Mouse (Mus musculus) heart, adult 11 months (tissue): ENCODE data around the gene Gpr142.

Source experiments
- DNase-seq: peaks from one replicate; pipeline ENCODE4 v3.0.0; 2022

Gpr142 gene

GRCm38 (mm10) chr11:114798624-114799023 is at the start of gene Gpr142:
Gene Gpr142, plus strand, starts transcription at chr11:114798924.
- DNase-seq = no peak

GRCm38 (mm10) chr11:114764820-114765818 is 33.6 kb upstream of the Gpr142 start, which contains the start of gene Kif19a:
Gene Kif19a, plus strand, starts transcription at chr11:114765388.
- DNase-seq = peak; percentile 96

DNA sequence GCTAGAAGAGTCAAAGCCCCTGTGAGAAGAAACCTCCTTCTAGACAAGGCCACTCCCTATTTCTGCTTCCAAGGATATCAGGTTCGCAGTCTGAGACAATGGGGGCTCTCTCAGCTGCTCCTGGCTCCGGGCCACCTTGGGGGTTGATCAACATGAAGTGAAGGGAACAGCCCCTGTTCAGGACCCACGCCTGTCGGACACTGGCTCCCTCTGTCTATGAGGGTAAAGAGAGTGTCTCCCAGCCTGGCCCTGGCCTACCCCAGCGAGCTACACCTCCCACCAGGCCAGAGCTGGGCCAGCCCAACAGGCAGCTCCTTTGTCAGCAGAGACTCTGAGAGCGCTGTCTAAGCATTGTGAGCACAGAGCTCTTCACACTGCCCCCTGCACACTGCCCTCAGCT is 28.8 kb upstream of the Gpr142 start:
- no peak for DNase-seq

DNA sequence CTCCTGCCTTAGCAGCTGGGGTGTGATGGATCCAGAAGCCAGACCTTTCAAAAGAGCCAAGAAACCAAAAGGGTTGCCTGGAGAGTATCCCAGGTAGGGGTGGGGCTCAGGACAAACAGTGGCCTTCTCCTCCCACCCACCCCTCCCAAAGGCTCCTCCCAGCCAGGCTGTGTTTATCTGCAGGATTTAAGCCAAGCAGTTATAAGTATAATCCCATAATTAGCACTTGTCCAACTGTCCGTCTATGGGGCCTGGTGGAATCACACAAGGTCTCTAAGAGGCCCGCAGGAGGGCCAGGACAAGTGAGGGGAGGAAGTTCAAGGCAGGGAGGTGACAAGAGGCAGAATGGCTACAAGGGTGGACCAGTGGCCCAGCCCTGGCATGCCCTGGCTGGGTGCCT is 26.8 kb upstream of the Gpr142 start:
- DNase-seq = no peak

DNA sequence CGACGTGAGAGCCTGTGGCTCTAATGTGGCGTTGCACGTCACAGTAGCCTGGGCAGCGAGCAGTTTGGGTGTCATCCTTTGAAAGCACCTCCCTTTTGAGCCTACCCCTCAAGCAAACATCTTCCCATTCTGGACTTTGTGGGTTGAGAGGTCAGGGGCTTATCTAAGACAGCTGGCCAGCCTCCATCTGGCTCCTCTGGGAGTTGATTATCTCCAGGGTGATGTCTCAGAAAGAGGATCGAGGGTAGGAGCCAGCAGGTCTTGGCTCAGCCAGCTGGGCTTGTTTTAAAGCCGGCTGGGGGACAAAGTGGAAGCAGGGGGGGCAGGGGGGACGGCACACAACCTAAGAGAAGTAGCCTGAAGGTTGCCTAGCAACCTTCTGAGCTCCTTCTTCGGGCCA is 18.6 kb upstream of the Gpr142 start:
- DNase-seq = peak; percentile 97

DNA sequence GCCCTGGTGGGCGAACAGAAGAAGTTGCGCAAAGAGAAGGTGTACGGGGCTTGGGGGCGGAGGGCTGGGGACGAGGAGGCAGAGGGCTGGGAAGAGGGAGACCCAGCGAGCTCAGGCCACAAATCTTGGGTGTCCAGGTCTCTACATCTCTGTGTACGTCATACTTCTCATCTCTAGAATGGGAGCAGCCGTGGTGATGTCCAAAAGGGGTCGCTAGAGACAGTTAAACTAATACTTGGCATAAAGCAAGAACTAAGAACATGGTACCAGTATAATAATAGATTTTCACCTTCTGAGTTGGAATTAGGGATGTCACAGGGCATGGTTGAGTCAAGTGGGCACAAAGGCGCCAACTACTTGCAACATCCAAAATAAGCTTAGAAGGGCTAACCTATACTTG is 12.8 kb upstream of the Gpr142 start:
- no peak for DNase-seq

- DNase-seq = no peak
Observed at GRCm38 (mm10) chr11:114786326-114786725, 12.4 kb upstream of the Gpr142 start.

GRCm38 (mm10) chr11:114787611-114788010 is 11.1 kb upstream of the Gpr142 start:
- DNase-seq = no peak

- DNase-seq = peak; percentile 97
Observed at GRCm38 (mm10) chr11:114789061-114789714, 9.5 kb upstream of the Gpr142 start.

DNA sequence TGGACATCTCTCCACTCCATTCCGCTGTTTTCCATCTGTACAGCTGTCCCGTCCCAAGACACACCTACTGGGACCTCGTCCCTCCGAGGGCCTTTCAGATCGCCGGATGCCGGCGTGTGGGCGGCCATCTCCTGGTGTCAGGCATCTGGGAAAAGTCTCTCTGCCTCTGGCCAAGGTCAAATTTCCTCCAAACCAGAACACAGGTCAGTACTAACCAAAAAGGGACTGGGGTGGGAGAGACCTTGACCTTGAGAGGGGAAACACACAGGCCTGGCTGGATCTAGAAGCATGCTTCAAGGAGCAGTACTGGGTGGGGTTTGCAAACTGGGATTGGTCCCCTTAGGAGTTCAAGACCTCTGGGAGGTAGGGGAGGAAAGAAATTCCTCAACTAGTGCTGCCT is 9.0 kb upstream of the Gpr142 start:
- no peak for DNase-seq

- no peak for DNase-seq
Observed at GRCm38 (mm10) chr11:114790171-114790570, 8.6 kb upstream of the Gpr142 start.

DNA sequence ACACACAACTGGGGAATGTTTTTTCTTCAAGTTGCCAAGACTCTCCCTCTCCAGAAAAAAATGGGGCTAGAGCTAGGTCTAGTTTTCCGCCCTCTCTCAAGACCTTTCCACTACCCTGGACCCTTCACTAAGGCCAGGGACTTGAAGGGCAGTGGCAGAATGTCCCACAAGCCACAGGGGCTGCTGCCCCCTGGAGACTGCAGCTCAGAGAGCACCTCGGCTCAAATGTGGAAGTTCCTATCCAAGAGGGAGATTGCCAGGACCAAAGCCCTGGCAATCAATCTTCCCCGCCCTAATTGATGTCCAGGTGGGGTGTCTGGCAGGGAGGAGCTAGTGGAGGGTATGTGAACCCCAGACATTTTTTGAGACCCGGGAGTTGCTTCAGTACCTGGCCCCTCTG is 7.9 kb upstream of the Gpr142 start:
- DNase-seq = no peak

DNA sequence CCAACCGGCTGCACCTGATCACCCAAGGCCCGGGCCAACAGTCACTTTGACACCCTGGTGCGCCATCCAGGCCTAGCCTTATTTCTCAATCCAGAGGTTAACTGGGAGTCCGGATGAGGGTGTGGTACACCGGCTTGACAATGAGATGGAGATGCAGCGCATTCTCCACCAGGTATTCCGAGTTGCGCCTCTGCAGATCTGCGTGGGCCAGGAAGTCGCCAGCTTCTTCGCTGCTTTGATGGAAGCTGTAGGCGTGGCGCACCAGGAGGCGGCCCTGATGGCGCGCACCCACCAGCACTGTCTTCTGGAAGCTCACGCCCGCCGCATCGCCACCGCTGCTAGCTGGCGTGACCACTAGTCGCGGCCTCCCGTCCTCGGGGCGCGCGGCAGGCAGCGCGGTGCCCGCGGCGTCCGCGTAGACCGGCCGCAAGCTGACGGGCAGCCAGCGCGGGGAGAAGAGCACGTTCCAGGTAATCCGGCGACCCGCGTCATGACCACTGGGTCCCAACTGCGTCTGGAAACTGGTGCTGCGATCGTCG is 7.3 kb upstream of the Gpr142 start:
- DNase-seq = no peak

GRCm38 (mm10) chr11:114791891-114792411 is 6.8 kb upstream of the Gpr142 start:
- DNase-seq = no peak

- DNase-seq = no peak
Observed at GRCm38 (mm10) chr11:114792931-114793494, 5.7 kb upstream of the Gpr142 start.

DNA sequence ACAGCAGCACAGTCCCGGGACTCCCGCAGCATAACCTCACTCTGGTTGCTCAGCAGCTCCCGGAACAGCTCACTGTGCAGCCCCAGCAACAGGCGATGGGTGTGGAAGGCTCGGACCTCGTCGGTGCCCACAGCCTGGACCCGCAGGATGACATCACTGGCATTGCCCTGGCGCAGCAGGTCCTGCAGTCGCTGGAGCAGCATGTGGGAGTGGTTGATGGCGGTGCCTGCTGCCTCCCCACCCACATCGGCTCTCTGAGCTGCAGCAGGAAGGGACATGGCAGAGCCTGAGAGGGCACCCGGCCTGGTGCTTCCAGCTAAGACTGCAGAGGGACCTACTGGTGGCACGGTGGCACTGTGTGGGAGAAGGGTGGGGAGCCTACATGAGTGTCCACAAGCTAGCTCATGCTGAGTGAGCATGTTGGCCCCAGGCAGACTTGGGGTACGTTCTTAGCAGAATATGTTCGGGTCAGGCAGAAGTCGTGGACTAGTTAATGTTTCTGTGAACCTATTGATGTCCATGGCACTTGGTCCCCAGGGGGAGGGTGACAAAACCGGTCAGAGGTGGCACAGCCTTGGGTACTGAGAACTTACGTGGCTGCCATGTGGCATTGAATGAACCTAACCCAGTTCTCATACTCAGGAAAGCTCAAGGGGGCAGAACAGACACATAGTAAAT is 4.7 kb upstream of the Gpr142 start:
- no peak for DNase-seq

DNA sequence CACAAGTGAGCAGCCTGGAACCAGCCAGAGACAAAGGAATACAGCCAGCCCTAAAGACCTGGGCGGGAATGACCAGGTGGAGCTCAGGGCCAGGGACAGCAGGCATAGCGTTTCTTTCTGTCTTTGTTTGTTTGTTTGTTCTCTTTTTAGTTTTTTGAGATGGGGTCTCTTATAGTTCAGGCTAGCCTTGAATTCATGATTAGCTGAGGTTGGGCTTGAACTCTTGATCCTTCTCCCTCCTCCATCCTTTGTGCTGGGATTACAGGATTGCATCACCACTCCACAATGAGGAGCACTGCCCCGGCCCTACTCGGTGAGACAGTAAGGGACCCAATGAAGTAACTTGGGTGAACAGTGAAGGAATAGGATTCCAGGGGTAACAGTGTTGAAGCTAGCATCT is 4.0 kb upstream of the Gpr142 start:
- DNase-seq = no peak

GRCm38 (mm10) chr11:114795231-114795746 is 3.4 kb upstream of the Gpr142 start:
- DNase-seq = peak; percentile 93

DNA sequence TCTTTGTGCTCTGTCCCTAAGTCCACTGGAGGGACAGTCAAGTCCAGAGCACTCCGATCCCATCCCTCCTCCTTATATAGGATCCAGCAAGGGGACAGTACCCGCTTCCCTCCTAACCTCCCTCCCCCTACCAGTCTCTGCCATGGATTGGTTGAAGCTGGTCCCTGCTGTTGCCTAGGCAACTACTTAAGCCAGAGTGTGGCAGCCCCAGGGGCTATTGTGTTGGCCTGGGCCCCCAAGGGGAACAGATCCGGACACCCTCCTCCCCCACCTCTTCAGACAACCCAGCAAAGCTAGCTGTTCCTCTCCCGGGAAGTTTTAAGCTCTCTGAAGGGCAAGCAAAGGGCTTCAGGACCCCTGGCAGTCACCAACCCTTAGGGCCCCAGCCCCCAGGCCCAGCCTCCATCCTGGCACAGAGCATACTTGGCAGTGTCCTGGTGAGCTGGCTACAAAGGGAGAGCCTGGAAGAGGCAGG is 2.8 kb upstream of the Gpr142 start, which contains the start of gene Btbd17:
Btbd17 (minus strand) TSS at position 98 of the 475 bp plus-strand sequence.
- DNase-seq = no peak

DNA sequence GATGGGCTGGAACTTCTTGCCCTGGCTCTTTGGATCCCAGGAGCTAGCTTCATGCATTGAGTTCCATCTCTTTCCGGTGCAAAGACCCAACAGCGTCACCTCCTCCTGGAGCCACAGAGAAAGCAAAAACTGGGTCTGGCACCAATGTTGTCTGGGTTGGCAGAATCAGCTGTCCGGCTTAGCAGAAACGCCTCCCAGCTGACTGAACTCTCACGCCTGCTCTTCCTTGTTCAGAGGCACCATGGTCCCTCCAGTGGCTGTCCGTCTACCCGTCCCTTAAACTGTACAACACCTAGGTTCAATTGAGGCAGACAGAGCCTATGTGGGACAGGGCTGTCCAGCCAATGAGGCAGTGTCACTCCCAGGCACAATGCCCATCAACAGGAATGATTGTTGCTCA is 1.5 kb upstream of the Gpr142 start:
- no peak for DNase-seq

DNA sequence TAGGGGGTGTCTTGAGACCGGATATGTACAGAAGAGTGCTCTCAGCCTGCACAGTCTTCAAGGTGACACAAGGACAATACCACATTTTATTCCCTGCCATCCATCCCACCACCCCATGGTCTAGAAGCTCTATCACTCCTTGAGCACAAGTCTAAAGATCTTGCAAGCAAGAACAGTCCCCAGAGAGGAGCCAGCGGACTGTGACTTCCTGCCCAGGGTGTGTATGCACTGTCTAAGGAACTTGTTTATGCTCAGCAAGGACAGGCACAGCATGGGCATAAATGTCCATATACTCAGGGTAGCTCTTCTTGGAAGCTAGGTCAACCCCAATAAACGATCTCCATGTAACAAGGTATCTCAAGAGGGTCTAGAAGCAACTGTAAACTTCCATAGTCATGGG is 743 bp upstream of the Gpr142 start:
- DNase-seq = no peak

DNA sequence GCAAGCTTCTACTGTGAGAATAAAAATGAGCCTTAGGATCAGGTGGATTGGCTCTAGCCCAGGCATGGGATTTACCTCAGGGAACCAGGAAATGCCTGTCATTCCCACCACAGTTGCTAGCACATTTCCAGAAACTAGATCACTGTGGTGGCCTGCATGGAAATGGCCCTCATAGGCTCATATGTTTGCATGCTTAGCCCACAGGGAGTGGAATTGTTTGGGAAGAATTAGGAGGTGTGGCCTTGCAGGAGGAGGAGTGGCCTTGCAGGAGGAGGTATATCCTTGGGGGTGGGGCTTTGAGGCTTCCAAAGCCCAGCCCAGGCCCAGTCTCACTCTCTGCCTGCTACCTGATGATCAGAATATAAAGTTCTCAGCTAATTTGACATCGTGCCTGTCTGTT is 3.2 kb downstream of the Gpr142 start:
- DNase-seq = no peak
